Mouse (Mus musculus) hindlimb bud, embryonic 11.5 days (tissue): Measurements from ENCODE around the gene 4930518I15Rik.
"Not testable (repeated sequence)": the region's sequence is repeated elsewhere in the genome, so short reads cannot be mapped to it uniquely, and the experiment has no call there.

Experiments
- DNase-seq: peaks from one replicate; pipeline ENCODE4 v3.0.0-alpha.2; 2012; ENCODE audit warnings: low read depth, low spot score; ENCODE audit errors: extremely low spot score

4930518I15Rik gene

GRCm38 (mm10) chr2:156879541-156879940 lies 21.8 kb upstream of the 4930518I15Rik start:
- no peak for DNase-seq

- DNase-seq, result no peak
Observed at GRCm38 (mm10) chr2:156877726-156878125, 20.0 kb upstream of the 4930518I15Rik start.

GRCm38 (mm10) chr2:156874760-156875510 lies 17.2 kb upstream of the 4930518I15Rik start:
- DNase-seq, result no peak

- DNase-seq, result no peak
Observed at GRCm38 (mm10) chr2:156874047-156874759, 16.5 kb upstream of the 4930518I15Rik start.

GRCm38 (mm10) chr2:156873629-156874028 lies 15.9 kb upstream of the 4930518I15Rik start:
- peak; percentile 44 for DNase-seq

- DNase-seq, result no peak
Observed at GRCm38 (mm10) chr2:156870519-156870918, 12.8 kb upstream of the 4930518I15Rik start.

GRCm38 (mm10) chr2:156869554-156869953 lies 11.8 kb upstream of the 4930518I15Rik start:
- DNase-seq, result no peak

GRCm38 (mm10) chr2:156868994-156869393 lies 11.2 kb upstream of the 4930518I15Rik start:
- no peak for DNase-seq

GRCm38 (mm10) chr2:156864481-156864880 lies 6.7 kb upstream of the 4930518I15Rik start:
- DNase-seq, result no peak

GRCm38 (mm10) chr2:156863487-156864160 lies 5.9 kb upstream of the 4930518I15Rik start:
- DNase-seq, result no peak

- DNase-seq, result peak; percentile 87
Observed at GRCm38 (mm10) chr2:156862772-156863486, 5.2 kb upstream of the 4930518I15Rik start, which contains the start of gene Rab5if. Gene Rab5if (plus strand): TSS chr2:156863128.

GRCm38 (mm10) chr2:156862041-156862717 lies 4.4 kb upstream of the 4930518I15Rik start:
- no peak for DNase-seq

GRCm38 (mm10) chr2:156858671-156859070 lies 925 bp upstream of the 4930518I15Rik start:
- DNase-seq, result no peak

GRCm38 (mm10) chr2:156857385-156857791 lies 358 bp downstream of the 4930518I15Rik start:
- no peak for DNase-seq

GRCm38 (mm10) chr2:156856311-156856710 lies 1.4 kb downstream of the 4930518I15Rik start:
- DNase-seq, result no peak

- DNase-seq, result not testable (repeated sequence)
Observed at GRCm38 (mm10) chr2:156853999-156854771, 3.6 kb downstream of the 4930518I15Rik start.

GRCm38 (mm10) chr2:156853584-156853983 lies 4.2 kb downstream of the 4930518I15Rik start:
- DNase-seq, result not testable (repeated sequence)

GRCm38 (mm10) chr2:156850505-156850904 lies 7.2 kb downstream of the 4930518I15Rik start:
- DNase-seq, result no peak

- DNase-seq, result no peak
Observed at GRCm38 (mm10) chr2:156848526-156849182, 9.1 kb downstream of the 4930518I15Rik start.
